Mouse (Mus musculus) activated CD4-positive, CD25-positive, alpha-beta regulatory T cell, adult 4 months (primary cell): ENCODE data around the gene Trim30a. TPM values are rescaled to one million over a fixed set of nuclear protein-coding genes. Genes with fewer than 3 reads are reported as not detected.
"Not testable (repeated sequence)": the region's sequence is repeated elsewhere in the genome, so short reads cannot be mapped to it uniquely, and the experiment has no call there.

Experiments
- ATAC-seq: one replicate; pipeline ENCODE4 v1.8.0; 2017
- polyA plus RNA-seq, 2 experiments: library from polyadenylated mRNA; unstranded; fragments of 100-300 nt; shearing (Covaris generic); gene quantifications; one replicate each; pipeline ENCODE4 v1.2.1; 2017

The Trim30a gene
- polyA plus RNA-seq: 10 to 100 TPM; 77.9 to 80.9 TPM

GRCm38 (mm10) chr7:104465065-104465744 is at the start of gene Trim30a:
Gene Trim30a (minus strand): TSS chr7:104465193.
- peak; percentile 99 for ATAC-seq

GRCm38 (mm10) chr7:104507421-104508065 is 42.5 kb upstream of the Trim30a start, which contains the start of gene Trim30d:
Gene Trim30d (minus strand): TSS chr7:104507849.
- peak; percentile 100 for ATAC-seq

GRCm38 (mm10) chr7:104501589-104502371 is 36.8 kb upstream of the Trim30a start:
- ATAC-seq: no peak

GRCm38 (mm10) chr7:104501186-104501585 is 36.2 kb upstream of the Trim30a start:
- not testable (repeated sequence) for ATAC-seq

- not testable (repeated sequence) for ATAC-seq
These were observed 34.5 kb upstream of the Trim30a start for GRCm38 (mm10) chr7:104499464-104499863.

- peak; percentile 91 for ATAC-seq
These were observed 18.9 kb downstream of the Trim30a start for GRCm38 (mm10) chr7:104445961-104446645.

- no peak for ATAC-seq
These were observed 60.5 kb downstream of the Trim30a start for GRCm38 (mm10) chr7:104404460-104404950.

- ATAC-seq: no peak
These were observed 63.9 kb downstream of the Trim30a start for GRCm38 (mm10) chr7:104401140-104401539.

- peak; percentile 74 for ATAC-seq
These were observed 64.3 kb downstream of the Trim30a start, which contains the start of gene Trim30c for GRCm38 (mm10) chr7:104400698-104401097. Gene Trim30c (minus strand): TSS chr7:104400837.

- ATAC-seq: no peak
These were observed 66.5 kb downstream of the Trim30a start for GRCm38 (mm10) chr7:104398492-104398891.

- ATAC-seq: peak; percentile 71
These were observed 95.1 kb downstream of the Trim30a start, which contains the start of gene Trim30b for GRCm38 (mm10) chr7:104369736-104370414. Gene Trim30b (minus strand): TSS chr7:104369884.

GRCm38 (mm10) chr7:104366339-104366738 is 98.7 kb downstream of the Trim30a start:
- no peak for ATAC-seq

Other genes with a start within 250 kb of the Trim30a start
- 1 to 10 TPM in 1 of 2 experiments, not detected in 1; 1.8 TPM for gene Trim6, start 246.4 kb downstream of the Trim30a start, polyA plus RNA-seq
- 10 to 100 TPM; 48.2 to 67.3 TPM for gene Trim34a, start 220.7 kb downstream of the Trim30a start, polyA plus RNA-seq
- gene Trim5, start 177.1 kb downstream of the Trim30a start, polyA plus RNA-seq: 10 to 100 TPM; 34.0 to 38.2 TPM
- 100 to 1,000 TPM; 132 to 142 TPM for gene Trim12a, start 149.7 kb downstream of the Trim30a start, polyA plus RNA-seq
- 1 to 10 TPM in 1 of 2 experiments, under 1 TPM in 1; 0.53 to 1.0 TPM for gene Trim34b, start 135.7 kb downstream of the Trim30a start, polyA plus RNA-seq
- 10 to 100 TPM; 16.2 to 20.3 TPM for gene Trim12c, start 111.8 kb downstream of the Trim30a start, polyA plus RNA-seq
- 1 to 10 TPM; 1.6 to 4.0 TPM for gene Trim30b, start 95.3 kb downstream of the Trim30a start, polyA plus RNA-seq
- gene Trim30c, start 64.4 kb downstream of the Trim30a start, polyA plus RNA-seq: 1 to 10 TPM; 1.1 to 1.7 TPM
- 10 to 100 TPM; 27.0 to 33.5 TPM for gene Trim30d, start 42.7 kb upstream of the Trim30a start, polyA plus RNA-seq
- gene Olfr651, start 84.9 kb upstream of the Trim30a start, polyA plus RNA-seq: not detected
- under 1 TPM in 1 of 2 experiments, not detected in 1; 0.44 TPM for gene Olfr652, start 95.7 kb upstream of the Trim30a start, polyA plus RNA-seq
- gene Olfr653, start 112.1 kb upstream of the Trim30a start, polyA plus RNA-seq: not detected
- gene Olfr654, start 121.8 kb upstream of the Trim30a start, polyA plus RNA-seq: under 1 TPM in 1 of 2 experiments, not detected in 1; 0.30 TPM
- gene Olfr655, start 136.6 kb upstream of the Trim30a start, polyA plus RNA-seq: not detected
- not detected for gene Olfr656, start 148.8 kb upstream of the Trim30a start, polyA plus RNA-seq
- not detected for gene Olfr657, start 159.6 kb upstream of the Trim30a start, polyA plus RNA-seq
- gene Olfr658, start 182.1 kb upstream of the Trim30a start, polyA plus RNA-seq: under 1 TPM in 1 of 2 experiments, not detected in 1; 0.19 TPM
- gene Olfr659, start 201.6 kb upstream of the Trim30a start, polyA plus RNA-seq: not detected
- gene Olfr661, start 221.3 kb upstream of the Trim30a start, polyA plus RNA-seq: not detected